Mouse (Mus musculus): ENCODE results near the gene Prdm16. TPM values are rescaled to one million over a fixed set of nuclear protein-coding genes. Genes with fewer than 3 reads are reported as not detected.

The Prdm16 gene
- polyA plus RNA-seq, 1 experiment = not detected

- TF ChIP-seq E2F4 (IDR thresholded peaks at IDR 0.05; ENCODE audit: insufficient read depth) (no peak), REST (IDR thresholded peaks at IDR 0.05; ENCODE audit: insufficient read depth, insufficient read length) (no peak), SRF (IDR thresholded peaks at IDR 0.05; ENCODE audit: control insufficient read depth, insufficient read length, low read depth) (no peak), POLR2A (IDR thresholded peaks at IDR 0.05; ENCODE audit: insufficient read length, low read depth) (no peak), CEBPB (IDR thresholded peaks at IDR 0.05; ENCODE audit: insufficient read depth, poor library complexity, severe bottlenecking) (no peak), MYOD1 (IDR thresholded peaks at IDR 0.05; ENCODE audit: control insufficient read depth in 1 of 3, insufficient read length in 2 of 3, low read depth in 2 of 3) (no peak)
- Histone ChIP-seq H3K79me2 (ENCODE audit: control insufficient read depth, insufficient read depth) (no peaks in the 10 kb centered on the region), H3K4me2 (ENCODE audit: low read depth) (no peak overlapping the region), H3K4me3 (no peak overlapping the region), H3K36me3 (ENCODE audit: control insufficient read depth, insufficient read depth) (no peaks in the 10 kb centered on the region), H3K27me3 (ENCODE audit: control insufficient read depth, insufficient read depth, insufficient read length) (no peaks in the 10 kb centered on the region), H3ac (ENCODE audit: control insufficient read depth, insufficient read length) (no peak overlapping the region)
Observed at GRCm38 (mm10) chr4:154401982-154402932, 234.4 kb downstream of the Prdm16 start.

GRCm38 (mm10) chr4:154401379-154401778, 235.3 kb downstream of the Prdm16 start:
- H3K79me2 ChIP-seq (ENCODE audit: control insufficient read depth, insufficient read depth) = no peaks in the 10 kb centered on the region
- H3K4me3 ChIP-seq = no peak overlapping the region
- H3K36me3 ChIP-seq (ENCODE audit: control insufficient read depth, insufficient read depth) = no peaks in the 10 kb centered on the region
- TF ChIP-seq CEBPB (IDR thresholded peaks at IDR 0.05; ENCODE audit: insufficient read depth, poor library complexity, severe bottlenecking) (no peak), POLR2AphosphoS2 (IDR thresholded peaks at IDR 0.05; ENCODE audit: insufficient read length, low read depth) (no peak), TCF3 (IDR thresholded peaks at IDR 0.05; ENCODE audit: insufficient read length, low read depth) (no peak), SRF (IDR thresholded peaks at IDR 0.05; ENCODE audit: control insufficient read depth, insufficient read length, low read depth) (no peak), MYOG (IDR thresholded peaks at IDR 0.05; ENCODE audit: control insufficient read depth in 1 of 3, insufficient read depth in 1 of 3, insufficient read length in 2 of 3, low read depth in 2 of 3) (no peak)
- no peak overlapping the region for H3ac ChIP-seq (ENCODE audit: control insufficient read depth, insufficient read length)
- no peaks in the 10 kb centered on the region for H3K27me3 ChIP-seq (ENCODE audit: control insufficient read depth, insufficient read depth, insufficient read length)
- no peak overlapping the region for H3K4me2 ChIP-seq (ENCODE audit: low read depth)

GRCm38 (mm10) chr4:154400256-154401171, 236.2 kb downstream of the Prdm16 start:
- Histone ChIP-seq H3ac (ENCODE audit: control insufficient read depth, insufficient read length) (no peak overlapping the region), H3K4me2 (ENCODE audit: low read depth) (no peak overlapping the region), H3K27me3 (ENCODE audit: control insufficient read depth, insufficient read depth, insufficient read length) (no peaks in the 10 kb centered on the region), H3K4me3 (no peak overlapping the region), H3K36me3 (ENCODE audit: control insufficient read depth, insufficient read depth) (no peaks in the 10 kb centered on the region), H3K79me2 (ENCODE audit: control insufficient read depth, insufficient read depth) (no peaks in the 10 kb centered on the region)
- TF ChIP-seq MAX (IDR thresholded peaks at IDR 0.05; ENCODE audit: low read depth) = no peak
- no peak for TF ChIP-seq SRF (IDR thresholded peaks at IDR 0.05; ENCODE audit: control insufficient read depth, insufficient read length, low read depth)
- TF ChIP-seq CEBPB (IDR thresholded peaks at IDR 0.05; ENCODE audit: insufficient read depth, poor library complexity, severe bottlenecking) = no peak
- no peak for TF ChIP-seq MYOG (IDR thresholded peaks at IDR 0.05; ENCODE audit: control insufficient read depth in 1 of 3, insufficient read depth in 1 of 3, insufficient read length in 2 of 3, low read depth in 2 of 3)
- no peak for TF ChIP-seq E2F4 (IDR thresholded peaks at IDR 0.05; ENCODE audit: insufficient read depth)
- TF ChIP-seq MYOD1 (IDR thresholded peaks at IDR 0.05; ENCODE audit: control insufficient read depth in 1 of 3, insufficient read length in 2 of 3, low read depth in 2 of 3) = no peak
- TF ChIP-seq POLR2A (IDR thresholded peaks at IDR 0.05; ENCODE audit: insufficient read length, low read depth) = no peak
- no peak for TF ChIP-seq USF1 (IDR thresholded peaks at IDR 0.05; ENCODE audit: low read depth)
- no peak for TF ChIP-seq REST (IDR thresholded peaks at IDR 0.05; ENCODE audit: insufficient read depth, insufficient read length)
- TF ChIP-seq POLR2AphosphoS2 (IDR thresholded peaks at IDR 0.05; ENCODE audit: insufficient read length, low read depth) = no peak
- no peak for TF ChIP-seq TCF3 (IDR thresholded peaks at IDR 0.05; ENCODE audit: insufficient read length, low read depth)
- no peak for TF ChIP-seq TCF12 (IDR thresholded peaks at IDR 0.05; ENCODE audit: insufficient read depth, poor library complexity, severe bottlenecking)

GRCm38 (mm10) chr4:154399634-154400033, 237.0 kb downstream of the Prdm16 start:
- Histone ChIP-seq H3K4me2 (ENCODE audit: low read depth) (no peak overlapping the region), H3K79me2 (ENCODE audit: control insufficient read depth, insufficient read depth) (no peaks in the 10 kb centered on the region), H3K36me3 (ENCODE audit: control insufficient read depth, insufficient read depth) (no peaks in the 10 kb centered on the region), H3K27me3 (ENCODE audit: control insufficient read depth, insufficient read depth, insufficient read length) (no peaks in the 10 kb centered on the region), H3ac (ENCODE audit: control insufficient read depth, insufficient read length) (no peak overlapping the region), H3K4me3 (no peak overlapping the region)
- TF ChIP-seq REST (IDR thresholded peaks at IDR 0.05; ENCODE audit: insufficient read depth, insufficient read length) = no peak
- no peak for TF ChIP-seq POLR2AphosphoS2 (IDR thresholded peaks at IDR 0.05; ENCODE audit: insufficient read length, low read depth)
- no peak for TF ChIP-seq SRF (IDR thresholded peaks at IDR 0.05; ENCODE audit: control insufficient read depth, insufficient read length, low read depth)
- no peak for TF ChIP-seq MYOD1 (IDR thresholded peaks at IDR 0.05; ENCODE audit: control insufficient read depth in 1 of 3, insufficient read length in 2 of 3, low read depth in 2 of 3)
- no peak for TF ChIP-seq CEBPB (IDR thresholded peaks at IDR 0.05; ENCODE audit: insufficient read depth, poor library complexity, severe bottlenecking)
- no peak for TF ChIP-seq MYOG (IDR thresholded peaks at IDR 0.05; ENCODE audit: control insufficient read depth in 1 of 3, insufficient read depth in 1 of 3, insufficient read length in 2 of 3, low read depth in 2 of 3)
- TF ChIP-seq POLR2A (IDR thresholded peaks at IDR 0.05; ENCODE audit: insufficient read length, low read depth) = no peak
- TF ChIP-seq TCF3 (IDR thresholded peaks at IDR 0.05; ENCODE audit: insufficient read length, low read depth) = no peak
- no peak for TF ChIP-seq TCF12 (IDR thresholded peaks at IDR 0.05; ENCODE audit: insufficient read depth, poor library complexity, severe bottlenecking)
- TF ChIP-seq MAX (IDR thresholded peaks at IDR 0.05; ENCODE audit: low read depth) = no peak
- no peak for TF ChIP-seq USF1 (IDR thresholded peaks at IDR 0.05; ENCODE audit: low read depth)
- no peak for TF ChIP-seq E2F4 (IDR thresholded peaks at IDR 0.05; ENCODE audit: insufficient read depth)

All from myocyte (in vitro differentiated cells).